Mouse (Mus musculus): Measurements from ENCODE around the gene Tmem136. TPM values are rescaled to one million over a fixed set of nuclear protein-coding genes. Genes with fewer than 3 reads are reported as not detected.

Gene Tmem136
- polyA plus RNA-seq, 1 experiment = 0.12 TPM

DNA sequence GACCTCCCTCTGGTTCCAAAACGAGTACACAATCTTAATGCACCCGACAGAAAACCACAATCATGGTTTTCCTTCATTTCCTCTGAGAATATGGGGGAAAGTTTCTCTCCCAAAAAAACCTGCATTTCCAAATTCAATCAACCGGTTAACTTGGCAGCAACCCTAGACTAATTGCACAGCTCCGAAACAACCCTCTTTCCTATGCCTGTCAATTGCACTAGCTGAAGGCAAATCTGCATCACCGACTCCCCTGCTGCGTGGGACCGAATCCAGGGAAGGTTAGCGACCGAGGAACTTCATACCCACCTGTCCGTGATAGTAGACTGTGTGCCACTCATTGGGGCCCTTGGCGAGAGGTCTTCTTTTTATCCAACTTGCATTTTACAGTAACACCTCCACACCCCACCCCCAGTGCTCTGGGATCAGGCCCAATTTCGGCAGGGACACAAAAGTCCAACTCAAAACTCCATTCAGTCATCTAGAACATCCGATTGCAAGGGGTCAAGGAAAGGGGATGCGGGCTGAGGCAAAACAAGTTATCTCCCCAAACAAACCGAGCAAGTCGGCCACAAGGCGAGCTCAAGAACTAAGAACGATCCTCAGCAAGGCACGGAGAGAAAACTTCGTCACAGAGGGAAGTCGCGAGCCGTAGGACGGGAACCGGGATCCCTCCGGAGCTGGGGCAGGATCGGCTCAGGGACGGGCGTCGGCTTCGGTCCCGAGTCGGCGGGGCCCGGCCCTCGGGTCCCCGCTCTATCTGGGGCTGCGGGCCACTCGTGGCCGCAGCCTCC is 11.3 kb downstream of the Tmem136 start:
- no peak for TF ChIP-seq CTCF (IDR thresholded peaks at IDR 0.05; ENCODE audit: control insufficient read depth, insufficient read depth, insufficient read length)
- TF ChIP-seq MAX (IDR thresholded peaks at IDR 0.05) = no peak
- TF ChIP-seq MYOD1 (IDR thresholded peaks at IDR 0.05; ENCODE audit: control insufficient read depth, insufficient read length, low read depth) = no peak
- no peak for TF ChIP-seq FOSL1 (IDR thresholded peaks at IDR 0.05; ENCODE audit: insufficient read depth, low read length, poor library complexity, severe bottlenecking)
- no peak for TF ChIP-seq CEBPB (IDR thresholded peaks at IDR 0.05; ENCODE audit: low read depth)
- TF ChIP-seq MYOG (IDR thresholded peaks at IDR 0.05; ENCODE audit: control insufficient read depth, extremely low read depth, insufficient read length) = no peak
- TF ChIP-seq USF1 (IDR thresholded peaks at IDR 0.05; ENCODE audit: low read depth) = no peak
- H3K36me3 ChIP-seq (ENCODE audit: control insufficient read depth, insufficient read depth) = no peaks in the 10 kb centered on the region
- peak overlapping the region; percentile 55 for H3K4me3 ChIP-seq (ENCODE audit: insufficient read depth, poor library complexity, severe bottlenecking)
- H3K79me2 ChIP-seq (ENCODE audit: control insufficient read depth, insufficient read depth) = peaks cover 55% of the 10 kb centered on the region
- H3K79me3 ChIP-seq (ENCODE audit: low read depth) = peaks cover 50% of the 10 kb centered on the region
- no peaks in the 10 kb centered on the region for H3K27me3 ChIP-seq (ENCODE audit: control insufficient read depth, insufficient read depth, insufficient read length)
- peak overlapping the region; percentile 95 for H3ac ChIP-seq (ENCODE audit: control insufficient read depth, insufficient read length, low read depth)

DNA sequence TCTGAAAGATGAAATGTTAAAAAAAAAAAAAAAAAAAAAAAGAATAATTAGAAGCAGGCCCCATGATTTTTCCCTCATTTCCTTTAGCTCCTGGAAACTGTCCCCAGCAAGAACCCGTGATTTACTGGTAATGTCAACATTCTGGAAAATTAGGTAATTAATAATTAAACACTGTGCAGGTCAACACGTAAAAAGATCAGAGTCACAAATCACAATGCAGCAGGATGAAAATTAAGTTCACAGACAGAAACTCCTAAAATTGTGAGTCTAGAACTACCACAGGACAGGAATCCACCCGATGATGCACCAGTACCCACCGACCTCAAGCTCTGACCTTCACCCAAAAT is 11.9 kb downstream of the Tmem136 start:
- H3K36me3 ChIP-seq (ENCODE audit: control insufficient read depth, insufficient read depth) = no peaks in the 10 kb centered on the region
- H3K79me3 ChIP-seq (ENCODE audit: low read depth) = peaks cover 55% of the 10 kb centered on the region
- no peaks in the 10 kb centered on the region for H3K27me3 ChIP-seq (ENCODE audit: control insufficient read depth, insufficient read depth, insufficient read length)
- peak overlapping the region; percentile 55 for H3K4me3 ChIP-seq (ENCODE audit: insufficient read depth, poor library complexity, severe bottlenecking)
- peaks cover 61% of the 10 kb centered on the region for H3K79me2 ChIP-seq (ENCODE audit: control insufficient read depth, insufficient read depth)
- no peak for TF ChIP-seq MYOG (IDR thresholded peaks at IDR 0.05; ENCODE audit: control insufficient read depth, extremely low read depth, insufficient read length)
- TF ChIP-seq MYOD1 (IDR thresholded peaks at IDR 0.05; ENCODE audit: control insufficient read depth, insufficient read length, low read depth) = no peak
- no peak for TF ChIP-seq CEBPB (IDR thresholded peaks at IDR 0.05; ENCODE audit: low read depth)
- no peak for TF ChIP-seq CTCF (IDR thresholded peaks at IDR 0.05; ENCODE audit: control insufficient read depth, insufficient read depth, insufficient read length)
- TF ChIP-seq MAX (IDR thresholded peaks at IDR 0.05) = no peak
- TF ChIP-seq FOSL1 (IDR thresholded peaks at IDR 0.05; ENCODE audit: insufficient read depth, low read length, poor library complexity, severe bottlenecking) = no peak
- no peak for TF ChIP-seq USF1 (IDR thresholded peaks at IDR 0.05; ENCODE audit: low read depth)
- peak overlapping the region; percentile 61 for H3ac ChIP-seq (ENCODE audit: control insufficient read depth, insufficient read length, low read depth)

DNA sequence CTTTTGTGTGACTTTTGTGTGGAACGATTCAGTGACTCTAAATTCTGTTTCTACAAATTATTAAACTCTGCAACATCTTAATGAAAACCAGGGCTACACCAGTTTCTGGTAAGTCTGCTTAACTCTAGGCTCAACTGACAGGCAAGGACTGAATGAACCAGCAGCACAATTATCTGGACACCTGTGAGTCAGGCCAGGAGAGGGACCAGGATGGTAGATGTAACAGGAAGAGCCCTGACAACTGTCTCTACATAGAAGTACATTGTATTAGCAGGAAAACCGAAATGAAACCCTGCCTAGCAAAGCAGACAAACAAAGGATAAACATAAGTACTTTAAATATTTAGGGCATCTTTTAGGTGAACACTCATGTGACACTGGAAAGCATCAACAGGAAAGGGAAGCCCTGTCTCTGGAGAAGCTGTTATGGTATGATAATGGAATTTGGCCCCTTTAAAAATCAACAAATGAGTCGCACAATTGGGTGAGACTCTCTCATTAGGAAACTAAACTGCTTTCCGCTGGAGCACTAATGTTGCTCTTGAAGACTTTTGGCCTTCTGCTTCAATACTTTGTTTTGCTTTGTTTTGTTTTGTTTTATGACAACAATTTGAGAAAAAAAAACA is 12.6 kb downstream of the Tmem136 start:
- H3K36me3 ChIP-seq (ENCODE audit: control insufficient read depth, insufficient read depth) = no peaks in the 10 kb centered on the region
- no peaks in the 10 kb centered on the region for H3K27me3 ChIP-seq (ENCODE audit: control insufficient read depth, insufficient read depth, insufficient read length)
- peaks cover 61% of the 10 kb centered on the region for H3K79me3 ChIP-seq (ENCODE audit: low read depth)
- peak overlapping the region; percentile 55 for H3K4me3 ChIP-seq (ENCODE audit: insufficient read depth, poor library complexity, severe bottlenecking)
- H3K79me2 ChIP-seq (ENCODE audit: control insufficient read depth, insufficient read depth) = peaks cover 68% of the 10 kb centered on the region
- TF ChIP-seq CTCF (IDR thresholded peaks at IDR 0.05; ENCODE audit: control insufficient read depth, insufficient read depth, insufficient read length) (no peak), FOSL1 (IDR thresholded peaks at IDR 0.05; ENCODE audit: insufficient read depth, low read length, poor library complexity, severe bottlenecking) (no peak), CEBPB (IDR thresholded peaks at IDR 0.05; ENCODE audit: low read depth) (no peak), MYOD1 (IDR thresholded peaks at IDR 0.05; ENCODE audit: control insufficient read depth, insufficient read length, low read depth) (no peak), MAX (IDR thresholded peaks at IDR 0.05) (no peak), MYOG (IDR thresholded peaks at IDR 0.05; ENCODE audit: control insufficient read depth, extremely low read depth, insufficient read length) (no peak)
- peak overlapping the region; percentile 7 for H3ac ChIP-seq (ENCODE audit: control insufficient read depth, insufficient read length, low read depth)

DNA sequence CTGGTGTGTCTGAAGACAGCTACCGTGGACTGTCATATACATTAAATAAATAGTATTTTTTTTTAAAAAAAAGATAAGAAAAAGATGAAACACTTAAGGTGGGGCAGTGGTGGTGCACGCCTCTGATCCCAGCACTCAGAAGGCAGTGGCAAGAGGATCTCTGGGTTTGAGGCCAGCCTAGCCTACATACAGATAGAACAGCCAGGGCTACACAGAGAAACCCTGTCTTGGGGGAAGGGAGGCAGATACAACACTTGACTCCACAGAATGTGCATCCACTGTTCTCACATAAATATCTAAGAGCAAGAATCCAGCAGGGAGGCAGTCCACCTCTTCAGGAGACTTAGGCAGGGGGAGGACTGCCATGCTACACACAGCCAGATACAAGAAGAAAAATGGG is 13.4 kb downstream of the Tmem136 start:
- Histone ChIP-seq H3ac (ENCODE audit: control insufficient read depth, insufficient read length, low read depth) (no peak overlapping the region), H3K36me3 (ENCODE audit: control insufficient read depth, insufficient read depth) (no peaks in the 10 kb centered on the region), H3K79me3 (ENCODE audit: low read depth) (peaks cover 62% of the 10 kb centered on the region), H3K27me3 (ENCODE audit: control insufficient read depth, insufficient read depth, insufficient read length) (no peaks in the 10 kb centered on the region), H3K79me2 (ENCODE audit: control insufficient read depth, insufficient read depth) (peaks cover 73% of the 10 kb centered on the region), H3K4me3 (ENCODE audit: insufficient read depth, poor library complexity, severe bottlenecking) (no peak overlapping the region)
- TF ChIP-seq FOSL1 (IDR thresholded peaks at IDR 0.05; ENCODE audit: insufficient read depth, low read length, poor library complexity, severe bottlenecking) = no peak
- TF ChIP-seq MYOG (IDR thresholded peaks at IDR 0.05; ENCODE audit: control insufficient read depth, extremely low read depth, insufficient read length) = no peak

DNA sequence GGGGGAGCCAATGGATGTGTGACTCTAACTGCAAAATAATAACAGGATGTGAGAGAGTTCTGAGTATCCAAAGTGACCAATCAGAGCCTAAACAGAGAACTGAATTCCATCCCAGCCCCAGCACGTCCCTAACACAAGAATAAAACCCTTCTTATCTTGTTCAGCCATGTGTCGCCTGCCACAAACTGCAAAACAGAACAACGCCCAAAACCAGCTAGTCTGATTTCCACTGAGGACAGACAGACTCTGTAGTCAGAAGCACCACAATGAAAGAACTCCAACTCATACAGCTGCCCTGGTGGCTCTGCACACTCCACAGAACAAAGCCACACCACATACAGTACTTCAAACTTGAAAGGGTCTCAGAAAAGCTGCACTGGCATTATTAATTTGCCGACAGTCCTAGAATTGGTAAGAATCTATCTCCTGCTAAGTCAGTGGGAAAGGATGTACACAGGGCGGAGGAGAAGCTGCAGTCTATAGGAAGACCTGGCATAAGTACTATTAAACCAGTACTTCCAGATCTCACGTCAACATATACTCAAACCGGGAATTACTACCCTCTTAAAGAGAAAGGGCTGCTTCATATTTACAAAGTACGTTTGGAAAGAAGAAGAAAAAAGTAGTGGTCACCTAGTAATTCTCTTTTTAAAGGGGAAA is 14.3 kb downstream of the Tmem136 start:
- peaks cover 70% of the 10 kb centered on the region for H3K79me3 ChIP-seq (ENCODE audit: low read depth)
- no peak overlapping the region for H3K4me3 ChIP-seq (ENCODE audit: insufficient read depth, poor library complexity, severe bottlenecking)
- peaks cover 82% of the 10 kb centered on the region for H3K79me2 ChIP-seq (ENCODE audit: control insufficient read depth, insufficient read depth)
- no peaks in the 10 kb centered on the region for H3K27me3 ChIP-seq (ENCODE audit: control insufficient read depth, insufficient read depth, insufficient read length)
- no peak overlapping the region for H3ac ChIP-seq (ENCODE audit: control insufficient read depth, insufficient read length, low read depth)
- TF ChIP-seq MAX (IDR thresholded peaks at IDR 0.05) (no peak), USF1 (IDR thresholded peaks at IDR 0.05; ENCODE audit: low read depth) (no peak), CEBPB (IDR thresholded peaks at IDR 0.05; ENCODE audit: low read depth) (no peak), MYOG (IDR thresholded peaks at IDR 0.05; ENCODE audit: control insufficient read depth, extremely low read depth, insufficient read length) (no peak), MYOD1 (IDR thresholded peaks at IDR 0.05; ENCODE audit: control insufficient read depth, insufficient read length, low read depth) (no peak), FOSL1 (IDR thresholded peaks at IDR 0.05; ENCODE audit: insufficient read depth, low read length, poor library complexity, severe bottlenecking) (no peak), CTCF (IDR thresholded peaks at IDR 0.05; ENCODE audit: control insufficient read depth, insufficient read depth, insufficient read length) (no peak)
- H3K36me3 ChIP-seq (ENCODE audit: control insufficient read depth, insufficient read depth) = no peaks in the 10 kb centered on the region
